Mouse (Mus musculus): ENCODE data around the gene Csrnp2. TPM values are rescaled to one million over a fixed set of nuclear protein-coding genes. Genes with fewer than 3 reads are reported as not detected.
A peak's percentile ranks its signal among the peaks of the same experiment; 100 is the strongest.
"Not testable (repeated sequence)": the region's sequence is repeated elsewhere in the genome, so short reads cannot be mapped to it uniquely, and the experiment has no call there.

Gene Csrnp2
- polyA plus RNA-seq, 1 experiment from 2014 or later, result 18.6 TPM

- ATAC-seq (ENCODE audit: low FRiP score, low TSS enrichment); H3K27me3 ChIP-seq (ENCODE audit: control insufficient read depth, insufficient read depth, low read length); H3K9me3 ChIP-seq (ENCODE audit: control insufficient read depth, low read length); H3K9ac ChIP-seq (ENCODE audit: low read depth, low read length); H3K4me2 ChIP-seq (replicated peaks; ENCODE audit: low read depth, low read length); H3K4me3 ChIP-seq (ENCODE audit: low read length): not testable (repeated sequence)
- 92% methylated on average over 1 of the region's 1 CpGs for WGBS
- H3K27ac ChIP-seq (ENCODE audit: low read depth, low read length), result 0 out of 2 replicates have a peak overlapping the region, but pooled peaks have one; percentile 62
- peaks cover 37% of the 10 kb centered on the region for H3K4me1 ChIP-seq (ENCODE audit: control insufficient read depth, insufficient read depth, low read length)
- H3K36me3 ChIP-seq (ENCODE audit: control insufficient read depth, insufficient read depth, low read length), result peaks cover 55% of the 10 kb centered on the region
Observed at GRCm38 (mm10) chr15:100488297-100488696, 7.0 kb downstream of the Csrnp2 start.

- H3K27ac ChIP-seq (ENCODE audit: low read depth, low read length), result no peak overlapping the region; the same call in 1 of the 2 replicates
- no peak overlapping the region for H3K4me2 ChIP-seq (replicated peaks; ENCODE audit: low read depth, low read length)
- no peaks in the 10 kb centered on the region for H3K9me3 ChIP-seq (ENCODE audit: control insufficient read depth, low read length)
- H3K36me3 ChIP-seq (ENCODE audit: control insufficient read depth, insufficient read depth, low read length), result peaks cover 67% of the 10 kb centered on the region
- no peak overlapping the region for H3K9ac ChIP-seq (ENCODE audit: low read depth, low read length)
- 70% methylated on average over 2 of the region's 2 CpGs for WGBS
- ATAC-seq (ENCODE audit: low FRiP score, low TSS enrichment), result no peak
- no peaks in the 10 kb centered on the region for H3K27me3 ChIP-seq (ENCODE audit: control insufficient read depth, insufficient read depth, low read length)
- no peak overlapping the region for H3K4me3 ChIP-seq (ENCODE audit: low read length)
- peaks cover 27% of the 10 kb centered on the region for H3K4me1 ChIP-seq (ENCODE audit: control insufficient read depth, insufficient read depth, low read length)
Observed at GRCm38 (mm10) chr15:100487050-100487449, 8.2 kb downstream of the Csrnp2 start.

GRCm38 (mm10) chr15:100486450-100486849 is 8.8 kb downstream of the Csrnp2 start:
- H3K4me1 ChIP-seq (ENCODE audit: control insufficient read depth, insufficient read depth, low read length), result peaks cover 24% of the 10 kb centered on the region
- H3K36me3 ChIP-seq (ENCODE audit: control insufficient read depth, insufficient read depth, low read length), result peaks cover 73% of the 10 kb centered on the region
- no peaks in the 10 kb centered on the region for H3K27me3 ChIP-seq (ENCODE audit: control insufficient read depth, insufficient read depth, low read length)

GRCm38 (mm10) chr15:100485576-100485975 is 9.7 kb downstream of the Csrnp2 start:
- ATAC-seq (ENCODE audit: low FRiP score, low TSS enrichment), result no peak
- H3K9ac ChIP-seq (ENCODE audit: low read depth, low read length), result no peak overlapping the region

More at GRCm38 (mm10) chr15:100486450-100486849, 8.8 kb downstream of the Csrnp2 start:
- no peaks in the 10 kb centered on the region for H3K9me3 ChIP-seq (ENCODE audit: control insufficient read depth, low read length)
- H3K4me3 ChIP-seq (ENCODE audit: low read length), result no peak overlapping the region
- WGBS, result 17% methylated on average over 7 of the region's 7 CpGs
- ATAC-seq (ENCODE audit: low FRiP score, low TSS enrichment), result peak; percentile 55; the same call in 1 of the 2 replicates
- H3K4me2 ChIP-seq (replicated peaks; ENCODE audit: low read depth, low read length), result no peak overlapping the region
- H3K27ac ChIP-seq (ENCODE audit: low read depth, low read length), result peak overlapping the region; percentile 30; the same call in 1 of the 2 replicates
- no peak overlapping the region for H3K9ac ChIP-seq (ENCODE audit: low read depth, low read length)

GRCm38 (mm10) chr15:100478925-100479324 is 16.4 kb downstream of the Csrnp2 start:
- ATAC-seq (ENCODE audit: low FRiP score, low TSS enrichment), result no peak
- 87% methylated on average over 4 of the region's 4 CpGs for WGBS

More at GRCm38 (mm10) chr15:100485576-100485975, 9.7 kb downstream of the Csrnp2 start:
- H3K4me1 ChIP-seq (ENCODE audit: control insufficient read depth, insufficient read depth, low read length), result peaks cover 24% of the 10 kb centered on the region
- no peaks in the 10 kb centered on the region for H3K9me3 ChIP-seq (ENCODE audit: control insufficient read depth, low read length)
- no peak overlapping the region for H3K4me2 ChIP-seq (replicated peaks; ENCODE audit: low read depth, low read length)
- H3K27ac ChIP-seq (ENCODE audit: low read depth, low read length), result no peak overlapping the region
- no peak overlapping the region for H3K4me3 ChIP-seq (ENCODE audit: low read length)
- peaks cover 82% of the 10 kb centered on the region for H3K36me3 ChIP-seq (ENCODE audit: control insufficient read depth, insufficient read depth, low read length)
- WGBS, result 89% methylated on average over 3 of the region's 3 CpGs
- H3K27me3 ChIP-seq (ENCODE audit: control insufficient read depth, insufficient read depth, low read length), result no peaks in the 10 kb centered on the region

GRCm38 (mm10) chr15:100478351-100478750 is 16.9 kb downstream of the Csrnp2 start:
- no peak overlapping the region for H3K27ac ChIP-seq (ENCODE audit: low read depth, low read length)
- WGBS, result 83% methylated on average over 10 of the region's 10 CpGs
- no peak overlapping the region for H3K4me3 ChIP-seq (ENCODE audit: low read length)
- H3K4me1 ChIP-seq (ENCODE audit: control insufficient read depth, insufficient read depth, low read length), result no peaks in the 10 kb centered on the region
- no peaks in the 10 kb centered on the region for H3K27me3 ChIP-seq (ENCODE audit: control insufficient read depth, insufficient read depth, low read length)
- H3K9ac ChIP-seq (ENCODE audit: low read depth, low read length), result no peak overlapping the region
- peaks cover 92% of the 10 kb centered on the region for H3K36me3 ChIP-seq (ENCODE audit: control insufficient read depth, insufficient read depth, low read length)
- no peaks in the 10 kb centered on the region for H3K9me3 ChIP-seq (ENCODE audit: control insufficient read depth, low read length)
- ATAC-seq (ENCODE audit: low FRiP score, low TSS enrichment), result no peak
- H3K4me2 ChIP-seq (replicated peaks; ENCODE audit: low read depth, low read length), result no peak overlapping the region

More at GRCm38 (mm10) chr15:100478925-100479324, 16.4 kb downstream of the Csrnp2 start:
- peaks cover 92% of the 10 kb centered on the region for H3K36me3 ChIP-seq (ENCODE audit: control insufficient read depth, insufficient read depth, low read length)
- no peak overlapping the region for H3K4me3 ChIP-seq (ENCODE audit: low read length)
- no peak overlapping the region for H3K4me2 ChIP-seq (replicated peaks; ENCODE audit: low read depth, low read length)
- H3K9me3 ChIP-seq (ENCODE audit: control insufficient read depth, low read length), result no peaks in the 10 kb centered on the region
- H3K9ac ChIP-seq (ENCODE audit: low read depth, low read length), result no peak overlapping the region
- no peaks in the 10 kb centered on the region for H3K4me1 ChIP-seq (ENCODE audit: control insufficient read depth, insufficient read depth, low read length)
- H3K27ac ChIP-seq (ENCODE audit: low read depth, low read length), result no peak overlapping the region
- H3K27me3 ChIP-seq (ENCODE audit: control insufficient read depth, insufficient read depth, low read length), result no peaks in the 10 kb centered on the region

GRCm38 (mm10) chr15:100473926-100474503 is 21.3 kb downstream of the Csrnp2 start:
- no peak for ATAC-seq (ENCODE audit: low FRiP score, low TSS enrichment)
- whole genome bisulfite sequencing, result 83% methylated on average over 7 of the region's 7 CpGs
- no peak overlapping the region for H3K27ac ChIP-seq (ENCODE audit: low read depth, low read length)
- no peaks in the 10 kb centered on the region for H3K27me3 ChIP-seq (ENCODE audit: control insufficient read depth, insufficient read depth, low read length)
- no peak overlapping the region for H3K4me3 ChIP-seq (ENCODE audit: low read length)
- H3K36me3 ChIP-seq (ENCODE audit: control insufficient read depth, insufficient read depth, low read length), result peaks cover 54% of the 10 kb centered on the region
- no peak overlapping the region for H3K9ac ChIP-seq (ENCODE audit: low read depth, low read length)
- no peaks in the 10 kb centered on the region; the same call in 1 of the 2 replicates for H3K4me1 ChIP-seq (ENCODE audit: control insufficient read depth, insufficient read depth, low read length)
- H3K9me3 ChIP-seq (ENCODE audit: control insufficient read depth, low read length), result no peaks in the 10 kb centered on the region
- no peak overlapping the region for H3K4me2 ChIP-seq (replicated peaks; ENCODE audit: low read depth, low read length)

- ATAC-seq (ENCODE audit: low FRiP score, low TSS enrichment), result no peak
- peaks cover 18% of the 10 kb centered on the region for H3K36me3 ChIP-seq (ENCODE audit: control insufficient read depth, insufficient read depth, low read length)
- H3K9me3 ChIP-seq (ENCODE audit: control insufficient read depth, low read length), result no peaks in the 10 kb centered on the region
- no peak overlapping the region for H3K27ac ChIP-seq (ENCODE audit: low read depth, low read length)
- H3K9ac ChIP-seq (ENCODE audit: low read depth, low read length), result 0 out of 2 replicates have a peak overlapping the region, but pooled peaks have one; percentile 76
- no peaks in the 10 kb centered on the region for H3K27me3 ChIP-seq (ENCODE audit: control insufficient read depth, insufficient read depth, low read length)
- peaks cover 12% of the 10 kb centered on the region for H3K4me1 ChIP-seq (ENCODE audit: control insufficient read depth, insufficient read depth, low read length)
- peak overlapping the region; percentile 80 for H3K4me2 ChIP-seq (replicated peaks; ENCODE audit: low read depth, low read length)
- peak overlapping the region; percentile 76 for H3K4me3 ChIP-seq (ENCODE audit: low read length)
- 36% methylated on average over 10 of the region's 10 CpGs for WGBS
Observed at GRCm38 (mm10) chr15:100470037-100470436, 25.3 kb downstream of the Csrnp2 start.

GRCm38 (mm10) chr15:100469189-100469545 is 26.1 kb downstream of the Csrnp2 start:
- peak overlapping the region; percentile 56; the same call in 1 of the 2 replicates for H3K27ac ChIP-seq (ENCODE audit: low read depth, low read length)
- no peaks in the 10 kb centered on the region for H3K9me3 ChIP-seq (ENCODE audit: control insufficient read depth, low read length)

More at GRCm38 (mm10) chr15:100469189-100469545, 26.1 kb downstream of the Csrnp2 start:
- peak overlapping the region; percentile 76 for H3K4me3 ChIP-seq (ENCODE audit: low read length)
- WGBS, result under 1% methylated on average over 19 of the region's 19 CpGs
- H3K4me1 ChIP-seq (ENCODE audit: control insufficient read depth, insufficient read depth, low read length), result peaks cover 12% of the 10 kb centered on the region
- H3K9ac ChIP-seq (ENCODE audit: low read depth, low read length), result peak overlapping the region; percentile 76
- H3K4me2 ChIP-seq (replicated peaks; ENCODE audit: low read depth, low read length), result peak overlapping the region; percentile 80
- peaks cover 12% of the 10 kb centered on the region for H3K36me3 ChIP-seq (ENCODE audit: control insufficient read depth, insufficient read depth, low read length)
- ATAC-seq (ENCODE audit: low FRiP score, low TSS enrichment), result no peak
- H3K27me3 ChIP-seq (ENCODE audit: control insufficient read depth, insufficient read depth, low read length), result no peaks in the 10 kb centered on the region
